Mouse (Mus musculus): Measurements from ENCODE around the gene Mycn. TPM values are rescaled to one million over a fixed set of nuclear protein-coding genes. Genes with fewer than 3 reads are reported as not detected.

Mycn gene
- polyA plus RNA-seq, 1 experiment, result 14.0 TPM

GRCm38 (mm10) chr12:12926975-12927527, 14.7 kb downstream of the Mycn start:
- no peak for DNase-seq (ENCODE audit: extremely low spot score in 1 of 2, low spot score in 1 of 2)

DNA sequence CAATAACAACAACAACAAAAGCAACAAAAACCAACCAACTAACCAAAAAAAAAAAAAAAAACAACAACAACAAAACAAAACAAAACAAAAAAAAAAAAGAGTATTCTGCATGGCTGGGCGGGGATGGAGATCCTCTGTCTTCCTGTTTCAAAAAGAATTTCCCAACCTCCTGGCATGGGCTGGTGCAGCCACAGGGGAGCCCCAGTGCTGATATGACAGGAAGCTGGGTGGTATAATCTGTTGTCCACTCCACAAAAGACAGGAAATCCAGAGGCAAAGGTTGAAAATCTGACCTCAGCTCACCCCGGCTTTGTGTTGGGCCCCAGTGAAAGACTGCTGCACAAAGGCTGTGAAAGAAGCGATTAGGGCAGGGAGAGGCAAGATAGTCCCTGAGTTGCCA, 17.3 kb downstream of the Mycn start:
- DNase-seq (ENCODE audit: extremely low spot score in 1 of 2, low spot score in 1 of 2), result no peak

GRCm38 (mm10) chr12:12920166-12921157, 21.3 kb downstream of the Mycn start:
- no peak for DNase-seq (ENCODE audit: extremely low spot score in 1 of 2, low spot score in 1 of 2)

DNA sequence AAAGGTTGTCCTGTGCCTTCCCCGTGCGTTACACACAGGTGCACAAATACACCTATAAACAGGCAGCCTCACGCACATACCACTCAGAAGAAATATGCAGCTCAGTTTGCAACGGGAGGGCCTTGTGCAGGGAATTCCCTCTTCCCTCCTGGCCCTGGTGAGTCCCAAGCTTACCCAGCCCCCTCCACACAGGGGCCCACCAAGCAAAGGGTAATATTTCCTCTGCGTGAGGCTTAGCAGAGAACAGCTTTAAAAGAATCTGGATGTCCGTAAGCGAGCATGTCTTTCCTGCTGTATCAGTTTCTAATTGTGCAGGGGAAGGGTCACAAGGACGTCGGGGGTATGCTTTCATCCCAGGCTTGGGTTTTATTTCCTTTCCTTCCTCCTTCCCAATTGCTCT, 25.4 kb downstream of the Mycn start:
- DNase-seq (ENCODE audit: extremely low spot score in 1 of 2, low spot score in 1 of 2), result no peak

- no peak for DNase-seq (ENCODE audit: extremely low spot score in 1 of 2, low spot score in 1 of 2)
Observed at GRCm38 (mm10) chr12:12910356-12910979, 31.2 kb downstream of the Mycn start.

DNA sequence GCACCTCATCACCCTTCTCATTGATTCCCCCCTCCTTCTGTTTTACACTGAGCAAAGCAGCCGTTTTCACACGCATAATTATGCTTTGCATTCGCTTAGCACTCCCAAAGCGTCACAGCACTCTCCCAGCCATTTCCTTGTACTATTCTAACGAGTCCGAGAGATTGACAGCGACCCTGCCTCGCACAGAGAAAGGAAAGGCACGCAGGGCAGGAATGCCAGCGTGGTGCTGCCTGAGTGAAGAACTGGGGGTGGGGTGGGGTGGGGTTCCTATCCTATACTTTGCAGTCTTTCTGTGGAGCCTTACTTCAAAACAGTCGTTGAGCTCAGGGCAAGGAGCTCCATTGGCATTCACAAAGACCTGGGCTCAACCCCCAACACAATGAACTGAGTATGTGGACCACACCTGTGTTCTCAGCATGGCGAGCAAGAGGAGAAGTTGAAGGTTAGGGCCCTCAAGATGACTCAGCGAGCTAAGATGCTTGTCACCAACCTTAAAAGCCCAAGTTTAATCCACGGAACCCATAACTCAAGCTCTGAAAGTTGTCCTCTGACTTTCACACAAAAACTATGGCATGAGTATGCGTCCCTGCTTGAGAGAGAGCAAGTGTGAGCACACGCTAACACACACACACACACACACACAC, 32.0 kb downstream of the Mycn start:
- DNase-seq (ENCODE audit: extremely low spot score in 1 of 2, low spot score in 1 of 2), result no peak

DNA sequence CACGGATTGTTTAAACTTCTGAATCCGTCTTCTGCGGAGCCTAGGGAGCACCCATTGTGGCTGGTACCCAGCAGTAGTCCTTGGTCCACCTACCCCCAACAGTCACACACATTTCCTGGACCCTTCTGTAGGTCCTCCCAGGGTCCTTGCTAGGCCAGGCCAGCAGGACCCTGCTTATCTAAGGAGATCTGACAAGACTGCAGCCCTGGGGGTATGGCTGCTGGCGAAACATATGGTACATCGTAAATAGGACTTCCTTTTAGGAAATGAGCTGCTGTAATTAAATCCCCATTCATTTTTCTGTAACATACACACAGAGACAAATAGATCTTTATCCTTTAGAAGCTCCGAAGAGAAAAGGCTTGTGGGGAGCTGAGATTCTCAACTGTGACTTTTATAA, 34.9 kb downstream of the Mycn start:
- no peak for DNase-seq (ENCODE audit: extremely low spot score in 1 of 2, low spot score in 1 of 2)

GRCm38 (mm10) chr12:12906321-12906720, 35.4 kb downstream of the Mycn start:
- no peak for DNase-seq (ENCODE audit: extremely low spot score in 1 of 2, low spot score in 1 of 2)

GRCm38 (mm10) chr12:12905117-12905516, 36.6 kb downstream of the Mycn start:
- no peak for DNase-seq (ENCODE audit: extremely low spot score in 1 of 2, low spot score in 1 of 2)

DNA sequence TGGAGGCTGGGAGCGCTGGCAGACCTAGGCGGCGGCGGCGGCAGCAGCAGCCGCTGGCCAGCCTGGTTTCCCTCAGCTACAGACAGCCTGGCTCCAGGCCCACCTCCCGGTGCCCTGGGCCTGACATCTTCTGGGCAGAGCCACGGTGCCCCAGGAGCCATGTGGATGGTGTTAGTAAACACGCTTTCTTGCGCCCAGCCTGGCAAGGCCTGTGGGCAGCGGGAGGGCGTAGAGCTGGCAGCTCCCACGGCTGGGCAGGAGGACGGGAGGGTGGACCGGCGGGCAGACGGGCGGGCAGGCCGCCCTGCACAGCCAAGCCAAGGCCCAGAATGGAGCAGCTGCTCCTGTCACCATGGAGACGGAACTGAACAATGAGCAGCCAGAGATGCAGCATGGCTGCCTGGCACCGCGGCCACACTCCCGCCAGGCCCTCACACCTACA, 37.2 kb downstream of the Mycn start:
- DNase-seq (ENCODE audit: extremely low spot score in 1 of 2, low spot score in 1 of 2), result peak; percentile 81

- no peak for DNase-seq (ENCODE audit: extremely low spot score in 1 of 2, low spot score in 1 of 2)
Observed at GRCm38 (mm10) chr12:12904086-12904485, 37.6 kb downstream of the Mycn start.

GRCm38 (mm10) chr12:12902403-12902802, 39.3 kb downstream of the Mycn start:
- no peak for DNase-seq (ENCODE audit: extremely low spot score in 1 of 2, low spot score in 1 of 2)

DNA sequence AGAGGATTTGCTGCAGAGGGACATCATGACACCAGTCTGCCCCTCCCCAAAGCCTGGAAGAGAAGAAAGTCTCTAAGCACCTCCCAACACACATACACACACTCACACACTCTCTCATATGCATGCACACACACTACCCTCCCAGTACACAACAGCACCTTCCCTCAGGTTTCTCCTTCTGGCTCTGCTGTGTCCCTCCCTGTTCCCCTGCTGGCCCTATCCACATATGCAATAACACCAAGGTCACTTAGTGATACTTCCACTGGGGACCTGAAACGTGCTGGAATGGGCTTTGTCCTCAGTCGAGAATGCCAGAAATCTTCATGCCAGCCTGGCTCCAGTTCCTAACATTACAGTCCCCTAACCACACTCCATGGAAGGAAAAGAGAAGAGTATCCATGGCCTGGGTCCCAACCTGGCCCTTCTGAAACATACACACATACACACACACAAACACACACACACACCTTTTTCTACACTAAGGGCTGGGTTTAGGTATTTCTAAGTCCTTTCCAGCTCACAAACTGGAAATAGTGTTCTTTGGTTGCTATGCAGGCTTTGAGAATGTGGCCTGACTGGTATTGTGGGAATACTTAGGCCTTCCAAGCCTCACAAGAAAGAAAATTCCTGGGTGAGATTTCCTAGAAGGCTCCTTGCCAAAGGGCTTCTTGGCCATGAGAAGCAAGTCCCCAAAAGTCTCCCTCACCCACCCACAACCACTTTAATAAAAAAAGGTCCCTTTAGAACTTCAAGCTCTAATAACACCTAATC, 43.2 kb downstream of the Mycn start:
- DNase-seq (ENCODE audit: extremely low spot score in 1 of 2, low spot score in 1 of 2), result no peak

- no peak for DNase-seq (ENCODE audit: extremely low spot score in 1 of 2, low spot score in 1 of 2)
Observed at GRCm38 (mm10) chr12:12893986-12894385, 47.7 kb downstream of the Mycn start.

DNA sequence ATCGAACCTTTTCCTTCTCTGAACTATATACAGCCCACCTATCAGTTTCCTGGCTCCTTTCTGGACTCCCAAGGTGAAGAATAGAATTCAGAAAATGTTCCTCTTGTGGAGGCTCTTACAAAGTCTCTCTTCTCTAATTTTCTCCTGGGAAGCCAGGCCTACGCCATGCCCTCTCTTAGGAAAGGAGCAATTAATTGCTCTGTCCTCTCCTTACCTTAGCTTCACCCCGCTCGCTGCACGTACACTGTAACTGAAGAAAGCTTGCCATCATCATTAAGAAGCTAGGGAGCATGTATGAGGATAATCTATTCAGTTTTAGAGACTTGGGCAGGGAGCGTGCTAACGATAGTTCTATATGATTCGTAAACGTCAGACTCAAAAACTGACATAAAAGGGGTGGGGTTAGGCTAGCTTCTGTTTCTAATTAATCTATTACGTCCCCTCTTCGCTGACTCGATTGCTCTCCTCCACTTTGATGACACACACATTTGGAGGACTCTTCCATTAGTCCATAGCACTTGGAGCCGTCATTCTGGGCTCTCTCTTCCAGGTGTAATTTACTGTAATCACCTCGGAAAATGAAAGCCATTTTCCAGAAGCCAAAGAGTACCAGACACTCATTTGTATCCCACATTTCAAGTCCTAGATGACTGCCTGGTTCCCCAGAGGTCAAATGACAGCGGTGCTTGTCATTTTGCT, 55.4 kb downstream of the Mycn start:
- DNase-seq (ENCODE audit: extremely low spot score in 1 of 2, low spot score in 1 of 2), result no peak

All from frontal cortex, adult 2 months (tissue).